9 mouse cellular contexts compared by ENCODE assay signal in genomic region chr8:49035519-49035918, GRCm38 (mm10).
DNase-seq lines count a peak whose midpoint lies in the region; ATAC-seq lines count a peak whose summit lies in the region.
"Had no signal": no experiment of that assay in that cellular context is flagged by ENCODE, and none has a peak within 500 bp of the region (broad histone marks: within the 10 kb centered on the region; RNA-seq: fewer than 3 reads in every experiment).

No protein-coding gene starts in this region.

- no peaks in the 10 kb centered on the region for H3K27me3 ChIP-seq in kidney, embryonic 16.5 days (ENCODE audit: insufficient read depth, low read length)
- H3K27me3 ChIP-seq: heart, embryonic 15.5 days had no signal

- H3K4me1 ChIP-seq in kidney, embryonic 16.5 days (ENCODE audit: insufficient read depth, low read length): no peaks in the 10 kb centered on the region
- H3K4me1 ChIP-seq: heart, embryonic 15.5 days had no signal

- DNase-seq in kidney, adult 18-20 months: peak; percentile 15
- DNase-seq in adrenal gland, postnatal 14 days: peak; percentile 46
- DNase-seq in frontal cortex, postnatal 36 days (ENCODE audit: low spot score in 2 of 2): peak; percentile 12 to 33
- DNase-seq in layer of hippocampus, postnatal 14 days (ENCODE audit: low spot score in 2 of 2): peak; percentile 16 to 31
- DNase-seq in right cerebral cortex, adult 2 months (ENCODE audit: low spot score in 2 of 2): peak; percentile 32 to 34
- DNase-seq in natural killer cell, adult 2 months (ENCODE audit: low spot score in 2 of 2): no peak
- DNase-seq in lung, postnatal 10 days: no peak

- H3K9me3 ChIP-seq in kidney, embryonic 16.5 days (ENCODE audit: low read length): no peaks in the 10 kb centered on the region; the same call in 1 of the 2 replicates
- H3K9me3 ChIP-seq: heart, embryonic 15.5 days had no signal

- H3K36me3 ChIP-seq in kidney, embryonic 16.5 days (ENCODE audit: insufficient read depth, low read length): no peaks in the 10 kb centered on the region
- H3K36me3 ChIP-seq: heart, embryonic 15.5 days had no signal

- H3K4me2 ChIP-seq in kidney, embryonic 16.5 days (replicated peaks; ENCODE audit: low read depth, low read length): no peak overlapping the region
- H3K4me2 ChIP-seq: heart, embryonic 15.5 days had no signal

- H3K4me3 ChIP-seq in kidney, embryonic 16.5 days (ENCODE audit: low read length): no peak overlapping the region
- H3K4me3 ChIP-seq: heart, embryonic 15.5 days had no signal

- H3K9ac ChIP-seq in kidney, embryonic 16.5 days (replicated peaks; ENCODE audit: low read length): no peak overlapping the region
- H3K9ac ChIP-seq: heart, embryonic 15.5 days had no signal

- 25% methylated on average over 8 of the region's 8 CpGs for WGBS in kidney, embryonic 16.5 days

- ATAC-seq in kidney, embryonic 16.5 days (ENCODE audit: low FRiP score, low TSS enrichment): no peak

- no peak overlapping the region for H3K27ac ChIP-seq in kidney, embryonic 16.5 days (ENCODE audit: low read length)
- H3K27ac ChIP-seq: heart, embryonic 15.5 days had no signal

Comparison
In these comparisons a context has a peak if more than half of its experiments do, and no peak if none do; other contexts are left out.
1. DNase-seq: peak in kidney, adult 18-20 months (single experiment), adrenal gland, postnatal 14 days (single experiment), frontal cortex, postnatal 36 days (2 of 2), layer of hippocampus, postnatal 14 days (2 of 2) and right cerebral cortex, adult 2 months (2 of 2); none in natural killer cell, adult 2 months (0 of 2) and lung, postnatal 10 days (single experiment).